Mouse (Mus musculus) C2C12 (cell line): Measurements from ENCODE around the gene Nid1. TPM values are rescaled to one million over a fixed set of nuclear protein-coding genes. Genes with fewer than 3 reads are reported as not detected.
"Not testable (repeated sequence)": the region's sequence is repeated elsewhere in the genome, so short reads cannot be mapped to it uniquely, and the experiment has no call there.

Experiments
- H3K27me3 ChIP-seq: one replicate; pipeline ENCODE4 v1.6.1; 2011; ENCODE audit not compliant: control insufficient read depth, insufficient read depth, insufficient read length
- H3K36me3 ChIP-seq: one replicate; pipeline ENCODE4 v1.6.1; 2011; ENCODE audit not compliant: control insufficient read depth, insufficient read depth
- H3K4me3 ChIP-seq: one replicate; pipeline ENCODE4 v1.5.1; 2011; ENCODE audit warnings: mild to moderate bottlenecking, control low read depth; ENCODE audit not compliant: poor library complexity, insufficient read depth, severe bottlenecking
- H3K79me2 ChIP-seq: one replicate; pipeline ENCODE4 v1.6.1; 2011; ENCODE audit not compliant: control insufficient read depth, insufficient read depth
- H3K79me3 ChIP-seq: one replicate; pipeline ENCODE4 v1.6.1; 2011; ENCODE audit warnings: low read depth, control low read depth
- H3ac ChIP-seq: one replicate; pipeline ENCODE3; 2011; ENCODE audit warnings: low read depth; ENCODE audit not compliant: control insufficient read depth, insufficient read length
- CEBPB ChIP-seq: IDR thresholded peaks from one replicate; pipeline ENCODE4 v1.6.1; 2011; ENCODE audit warnings: low read depth, mild to moderate bottlenecking, control low read depth, moderate library complexity
- CTCF ChIP-seq: IDR thresholded peaks from one replicate; pipeline ENCODE4 v1.5.1; 2011; ENCODE audit not compliant: control insufficient read depth, insufficient read depth, insufficient read length
- FOSL1 ChIP-seq: IDR thresholded peaks from one replicate; pipeline ENCODE4 v1.8.0; 2011; ENCODE audit warnings: mild to moderate bottlenecking, low read length; ENCODE audit not compliant: poor library complexity, insufficient read depth, severe bottlenecking
- MAX ChIP-seq: IDR thresholded peaks from one replicate; pipeline ENCODE4 v1.6.1; 2011; ENCODE audit warnings: mild to moderate bottlenecking, control low read depth
- MYOD1 ChIP-seq: IDR thresholded peaks from one replicate; pipeline ENCODE4 v1.6.1; 2011; ENCODE audit warnings: low read depth; ENCODE audit not compliant: control insufficient read depth, insufficient read length
- MYOG ChIP-seq: IDR thresholded peaks from one replicate; pipeline ENCODE4 v1.6.1; 2011; ENCODE audit not compliant: control insufficient read depth, insufficient read length; ENCODE audit errors: extremely low read depth
- USF1 ChIP-seq: IDR thresholded peaks from one replicate; pipeline ENCODE4 v1.6.1; 2011; ENCODE audit warnings: low read depth, mild to moderate bottlenecking, control low read depth, moderate library complexity
- polyA plus RNA-seq: library from polyadenylated mRNA; unstranded; fragments of >200 nt; fragmentation: generic; extraction: Trizol; gene quantifications from one replicate; pipeline ENCODE4 v1.2.1, GENCODE M21; 2012; ENCODE audit warnings: missing spikeins

Nid1 gene
- polyA plus RNA-seq, 1 experiment = 90.0 TPM

- H3K4me3 ChIP-seq = no peak overlapping the region
- no peaks in the 10 kb centered on the region for H3K36me3 ChIP-seq
- H3K79me2 ChIP-seq = no peaks in the 10 kb centered on the region
Observed at GRCm38 (mm10) chr13:13538585-13539300, 101.4 kb downstream of the Nid1 start.

GRCm38 (mm10) chr13:13543073-13543472 is 105.7 kb downstream of the Nid1 start:
- not testable (repeated sequence) for H3K36me3 ChIP-seq, H3ac ChIP-seq, H3K79me3 ChIP-seq, H3K4me3 ChIP-seq, H3K79me2 ChIP-seq, H3K27me3 ChIP-seq

More at GRCm38 (mm10) chr13:13538585-13539300, 101.4 kb downstream of the Nid1 start:
- TF ChIP-seq MAX = peak; percentile 15
- no peak for TF ChIP-seq USF1
- H3ac ChIP-seq = no peak overlapping the region
- no peaks in the 10 kb centered on the region for H3K79me3 ChIP-seq
- no peaks in the 10 kb centered on the region for H3K27me3 ChIP-seq

DNA sequence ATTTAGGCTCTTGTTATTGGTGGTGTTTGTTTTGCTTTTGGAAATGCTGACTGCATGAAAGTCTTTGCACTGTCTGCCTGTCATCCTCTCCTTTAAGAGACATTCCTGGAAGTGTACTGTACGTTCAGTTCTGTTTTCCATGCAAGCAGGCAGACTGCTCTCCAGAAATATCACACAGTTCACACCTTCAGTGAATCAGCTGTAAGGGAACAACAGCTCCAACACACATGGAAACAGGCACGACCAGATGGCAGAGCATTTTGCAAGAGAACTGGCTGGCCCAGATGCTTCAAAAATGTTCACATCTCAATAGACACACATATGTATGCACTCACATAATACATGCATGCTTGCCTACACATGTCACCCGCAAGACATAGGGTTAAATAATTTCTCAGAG is 109.4 kb downstream of the Nid1 start:
- Histone ChIP-seq H3K27me3 (no peaks in the 10 kb centered on the region), H3K79me2 (no peaks in the 10 kb centered on the region), H3K4me3 (no peak overlapping the region), H3ac (no peak overlapping the region), H3K36me3 (no peaks in the 10 kb centered on the region), H3K79me3 (no peaks in the 10 kb centered on the region)
- no peak for TF ChIP-seq FOSL1
- TF ChIP-seq CEBPB = no peak
- TF ChIP-seq CTCF = no peak
- TF ChIP-seq MYOG = no peak
- no peak for TF ChIP-seq MYOD1
- TF ChIP-seq USF1 = no peak
- TF ChIP-seq MAX = no peak

GRCm38 (mm10) chr13:13547889-13548288 is 110.5 kb downstream of the Nid1 start:
- TF ChIP-seq MYOD1 = no peak
- no peak for TF ChIP-seq CTCF
- no peak for TF ChIP-seq FOSL1
- TF ChIP-seq CEBPB = no peak
- no peak for TF ChIP-seq MYOG
- TF ChIP-seq MAX = no peak
- TF ChIP-seq USF1 = no peak
- Histone ChIP-seq H3K36me3 (no peaks in the 10 kb centered on the region), H3ac (no peak overlapping the region), H3K27me3 (no peaks in the 10 kb centered on the region), H3K4me3 (no peak overlapping the region), H3K79me3 (no peaks in the 10 kb centered on the region), H3K79me2 (no peaks in the 10 kb centered on the region)

DNA sequence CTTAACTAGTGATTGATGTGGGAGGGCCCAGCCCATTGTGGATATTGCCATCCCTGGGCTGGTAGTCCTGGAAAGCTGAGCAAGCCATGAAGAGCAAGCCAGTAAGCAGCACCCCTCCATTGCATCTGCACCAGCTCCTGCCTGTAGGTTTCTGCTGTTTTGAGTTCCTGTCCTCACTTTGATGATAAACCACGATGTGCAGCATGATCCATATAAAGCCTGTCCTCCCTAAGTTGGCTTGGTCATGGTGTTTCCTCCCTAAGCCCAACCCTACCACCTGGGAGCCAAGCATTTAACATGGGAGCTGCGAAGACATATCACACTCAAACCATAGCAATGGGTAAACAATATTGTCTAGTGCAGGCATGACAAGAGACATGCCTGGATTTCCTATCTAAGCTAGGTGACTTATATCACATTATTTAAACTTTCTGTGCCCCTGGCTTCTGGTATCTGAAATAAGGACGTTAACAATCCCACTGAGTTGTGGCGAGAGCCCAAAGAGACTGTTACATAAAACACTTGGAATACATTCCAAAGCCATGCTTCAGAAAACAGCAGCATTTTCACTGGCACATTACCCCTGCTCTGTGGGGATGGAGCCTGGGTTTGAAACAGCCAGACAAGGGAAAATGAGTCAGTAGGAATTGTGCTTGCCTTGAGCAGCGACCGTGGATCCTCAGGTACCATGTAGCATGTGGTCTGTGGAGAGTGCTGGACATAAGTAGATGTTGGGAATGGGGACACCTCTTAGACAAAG is 111.3 kb downstream of the Nid1 start:
- H3K4me3 ChIP-seq = no peak overlapping the region
- no peaks in the 10 kb centered on the region for H3K79me2 ChIP-seq
- no peak for TF ChIP-seq CEBPB
- no peak for TF ChIP-seq MYOG
- TF ChIP-seq FOSL1 = no peak
- no peak for TF ChIP-seq USF1
- TF ChIP-seq MAX = no peak
- TF ChIP-seq CTCF = no peak
- TF ChIP-seq MYOD1 = no peak
- no peaks in the 10 kb centered on the region for H3K79me3 ChIP-seq
- no peak overlapping the region for H3ac ChIP-seq
- no peaks in the 10 kb centered on the region for H3K27me3 ChIP-seq
- no peaks in the 10 kb centered on the region for H3K36me3 ChIP-seq
